Mouse (Mus musculus): ENCODE results near the gene Slc22a22.

Slc22a22 gene

GRCm38 (mm10) chr15:57477525-57477924 is at the start of gene Slc22a22:
Gene Slc22a22, minus strand, starts transcription at chr15:57477625.
- no peak for DNase-seq

DNA sequence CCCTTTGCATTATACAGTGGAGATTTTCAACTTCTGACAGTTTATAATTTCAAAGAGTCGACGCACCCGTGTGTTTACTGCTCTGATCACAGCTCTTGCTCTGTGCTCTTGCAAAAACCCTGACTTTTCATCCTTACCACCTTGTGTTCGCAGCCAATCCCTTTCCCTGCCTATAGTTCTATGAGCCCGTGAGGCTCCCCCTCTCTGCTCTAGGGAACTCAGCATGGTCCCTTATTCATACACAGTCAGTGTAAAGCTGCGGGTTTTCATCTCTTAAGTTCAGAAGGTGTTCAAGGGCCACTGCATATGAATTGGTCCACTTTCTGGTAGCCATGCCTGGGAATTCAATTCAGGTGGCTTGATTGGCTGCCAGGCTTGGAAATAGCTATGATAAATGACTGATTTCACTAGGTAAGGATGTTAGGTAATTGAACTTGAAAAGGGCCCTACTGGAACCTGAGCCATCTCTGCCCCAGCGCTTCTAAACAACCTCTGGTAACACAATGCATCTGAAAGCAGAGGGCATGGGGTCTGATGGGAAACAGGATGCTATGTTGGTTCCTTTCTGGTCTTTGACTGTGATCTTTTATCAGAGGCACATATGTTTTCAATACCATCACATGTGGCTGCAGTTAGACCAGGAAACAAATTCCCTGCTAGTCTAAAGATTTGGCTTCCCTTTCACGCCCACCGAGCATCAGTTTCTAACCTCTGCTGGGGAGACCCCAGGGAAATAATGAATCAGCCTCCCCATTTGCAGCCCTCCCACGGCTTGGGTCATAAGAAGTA is 46.3 kb upstream of the Slc22a22 start:
- no peak for DNase-seq

GRCm38 (mm10) chr15:57522160-57522559 is 44.7 kb upstream of the Slc22a22 start:
- DNase-seq = no peak

- DNase-seq = no peak
These were observed 32.1 kb upstream of the Slc22a22 start for GRCm38 (mm10) chr15:57509185-57510172.

- peak; percentile 55 for DNase-seq
These were observed 31.1 kb upstream of the Slc22a22 start for GRCm38 (mm10) chr15:57508242-57509184.

GRCm38 (mm10) chr15:57504126-57504705 is 26.8 kb upstream of the Slc22a22 start:
- DNase-seq = no peak

DNA sequence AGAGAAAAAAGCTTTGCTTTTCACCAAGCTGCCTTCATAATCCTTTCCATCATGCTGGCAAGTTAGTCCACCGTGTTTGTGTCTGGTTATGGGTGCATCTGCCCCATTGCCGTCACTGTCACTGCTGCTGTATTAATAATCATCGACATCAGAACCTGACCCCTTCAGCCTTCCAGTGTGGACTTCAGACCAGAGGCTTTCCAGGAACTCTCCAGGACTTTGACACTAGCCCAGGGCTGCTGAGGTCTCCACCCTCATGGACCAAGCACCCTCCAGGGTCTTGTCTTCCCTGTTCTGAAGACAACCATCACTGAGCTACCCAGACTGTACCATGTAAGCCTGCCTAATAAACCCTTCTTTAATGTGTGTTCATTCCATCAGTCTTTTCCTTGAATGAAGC is 26.2 kb upstream of the Slc22a22 start:
- no peak for DNase-seq

GRCm38 (mm10) chr15:57501559-57501958 is 24.1 kb upstream of the Slc22a22 start:
- DNase-seq = no peak

GRCm38 (mm10) chr15:57496106-57496505 is 18.7 kb upstream of the Slc22a22 start:
- no peak for DNase-seq

- no peak for DNase-seq
These were observed 5.1 kb upstream of the Slc22a22 start for GRCm38 (mm10) chr15:57482509-57482908.

DNA sequence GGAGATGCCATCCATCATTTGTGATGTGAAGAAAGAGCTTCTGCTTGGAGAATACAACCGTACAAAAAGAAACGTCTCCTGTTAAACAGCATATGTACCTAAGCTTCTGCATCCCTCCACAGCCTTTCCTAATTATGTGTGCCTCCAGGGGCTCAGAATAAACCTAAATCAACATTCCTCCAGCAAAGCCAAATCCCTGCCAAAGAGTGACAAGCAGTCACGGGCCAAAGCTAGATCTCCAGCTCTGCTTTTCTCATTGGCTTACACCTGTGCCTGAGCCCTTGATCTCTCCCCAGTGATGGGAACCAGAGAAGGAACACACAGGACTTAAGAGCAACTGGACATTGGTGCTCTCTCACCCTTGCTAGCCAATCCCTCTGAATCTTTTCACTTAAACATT is 5.8 kb downstream of the Slc22a22 start:
- DNase-seq = no peak

- DNase-seq = no peak
These were observed 11.4 kb downstream of the Slc22a22 start for GRCm38 (mm10) chr15:57465996-57466395.

DNA sequence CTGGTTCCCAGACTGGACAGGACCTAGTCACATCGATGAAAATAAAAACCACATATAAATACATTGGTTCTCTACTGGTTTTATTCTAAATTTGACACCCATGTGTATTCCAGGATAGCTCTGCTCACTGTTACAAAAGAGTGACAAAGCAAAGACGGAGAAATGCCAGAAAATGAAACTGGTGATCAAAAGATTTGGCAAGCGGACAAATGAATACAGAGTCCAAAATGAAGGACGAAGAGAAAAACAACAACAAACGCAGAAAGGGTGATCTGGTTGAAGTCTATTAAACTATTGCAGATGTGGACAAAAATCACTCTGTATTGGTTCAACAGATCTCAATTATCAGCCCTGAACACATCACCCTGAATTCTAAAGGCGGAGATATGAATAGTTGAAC is 12.4 kb downstream of the Slc22a22 start:
- no peak for DNase-seq

DNA sequence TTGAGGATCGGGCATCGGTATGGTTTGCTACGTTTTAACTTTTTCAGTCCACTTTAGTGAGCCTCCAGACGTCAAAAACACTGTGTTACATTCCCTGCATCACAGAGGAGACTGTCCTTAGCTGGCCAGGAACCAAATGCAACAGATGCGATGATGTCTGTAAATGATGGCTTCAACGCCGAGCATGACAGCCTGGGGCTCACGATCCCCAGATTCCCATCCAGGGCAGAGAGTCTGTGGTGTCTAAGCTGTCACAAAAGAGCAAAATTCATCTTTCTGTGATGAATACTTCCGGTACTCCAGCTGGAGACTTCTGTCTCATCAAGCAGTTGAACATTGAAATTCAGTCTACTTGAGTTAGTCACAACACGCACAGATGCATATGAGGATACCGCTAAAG is 13.4 kb downstream of the Slc22a22 start:
- no peak for DNase-seq

- DNase-seq = no peak
These were observed 16.1 kb downstream of the Slc22a22 start for GRCm38 (mm10) chr15:57461284-57461683.

DNA sequence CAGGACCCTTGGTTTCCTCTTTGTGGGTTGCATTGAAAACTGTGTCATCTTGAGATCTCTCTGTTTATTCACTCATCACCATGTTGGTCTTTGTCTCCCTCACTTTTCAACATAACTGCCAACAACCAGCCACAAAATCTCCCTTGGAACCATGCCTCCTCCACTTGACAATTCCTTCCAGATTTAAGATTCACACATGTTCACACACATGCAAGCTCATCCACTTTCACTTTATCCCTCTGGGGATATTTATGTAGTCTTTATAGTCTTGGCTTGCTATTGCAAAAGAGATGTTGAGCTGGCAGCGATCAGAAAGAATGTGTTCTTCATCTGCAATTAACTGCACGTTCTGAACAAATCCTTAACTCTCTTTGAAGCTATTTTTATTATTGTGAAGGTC is 20.1 kb downstream of the Slc22a22 start:
- DNase-seq = peak; percentile 5

GRCm38 (mm10) chr15:57434710-57435404 is 42.6 kb downstream of the Slc22a22 start:
- no peak for DNase-seq

- DNase-seq = no peak
These were observed 68.9 kb downstream of the Slc22a22 start for GRCm38 (mm10) chr15:57408498-57408897.

DNA sequence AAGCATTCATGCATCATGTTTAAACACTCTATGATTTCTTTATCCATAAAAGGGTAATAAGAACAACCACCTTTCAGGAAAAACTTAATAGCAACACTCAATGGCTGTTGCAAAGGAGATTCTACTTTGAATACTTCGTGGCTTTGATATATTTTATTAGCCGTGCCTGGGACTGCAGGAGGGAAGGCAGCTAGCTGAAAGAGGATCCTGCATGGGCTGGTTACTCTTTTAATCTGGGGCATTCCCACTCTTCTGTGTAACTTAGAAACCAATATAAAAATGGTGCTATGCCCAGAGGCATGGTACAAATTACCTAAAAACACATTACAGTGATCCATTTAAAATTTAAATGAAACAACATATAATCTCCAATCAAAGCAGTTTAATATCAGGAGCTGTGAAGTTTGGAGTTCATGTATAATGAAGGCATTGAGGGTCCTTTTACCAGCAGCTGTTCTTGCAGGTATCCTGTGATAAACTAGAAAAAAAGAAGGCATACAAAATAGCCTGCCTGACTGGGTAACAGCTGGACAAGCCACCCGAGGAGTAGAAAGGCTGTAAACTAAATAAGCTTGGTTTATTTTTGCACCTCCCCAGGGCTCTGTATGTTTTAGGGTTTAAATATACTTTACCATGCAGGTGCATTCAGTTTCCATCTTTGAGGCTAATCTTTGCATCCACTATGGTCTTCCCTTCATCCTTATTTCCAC is 78.8 kb downstream of the Slc22a22 start:
- DNase-seq = no peak

DNA sequence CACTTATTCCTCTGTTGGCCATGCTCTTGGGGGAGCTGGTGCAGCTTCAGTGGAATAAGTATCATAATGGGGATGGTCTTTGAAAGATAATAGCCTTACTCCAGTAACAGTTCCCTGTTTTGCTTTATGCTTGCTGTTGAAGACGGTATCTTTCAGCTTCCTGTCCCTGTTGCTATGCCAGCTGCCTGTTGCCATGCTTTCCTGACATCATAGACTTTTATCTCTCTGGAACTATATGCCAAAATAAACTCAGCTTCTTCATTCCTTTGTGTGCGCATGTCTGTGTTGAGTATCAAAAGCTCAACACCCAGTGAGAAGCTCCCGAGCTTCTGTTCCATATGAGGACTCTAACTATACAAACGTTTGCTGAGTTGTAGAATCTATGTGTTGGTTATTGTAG is 83.4 kb downstream of the Slc22a22 start:
- no peak for DNase-seq

GRCm38 (mm10) chr15:57380381-57380780 is 97.0 kb downstream of the Slc22a22 start:
- no peak for DNase-seq
